Mouse (Mus musculus): Measurements from ENCODE around the gene Cnmd. TPM values are rescaled to one million over a fixed set of nuclear protein-coding genes. Genes with fewer than 3 reads are reported as not detected.

Cnmd gene
- polyA plus RNA-seq, 1 experiment from 2014 or later: not detected

GRCm38 (mm10) chr14:79672567-79672966 lies 10.6 kb upstream of the Cnmd start:
- H3K27ac ChIP-seq: no peak overlapping the region
- no peak for ATAC-seq
- WGBS (ENCODE audit: insufficient replicate concordance): 69% methylated on average over 5 of the region's 5 CpGs

GRCm38 (mm10) chr14:79671008-79671407 lies 9.0 kb upstream of the Cnmd start:
- Histone ChIP-seq H3K4me1 (no peaks in the 10 kb centered on the region), H3K27me3 (replicated peaks) (no peaks in the 10 kb centered on the region), H3K4me2 (no peak overlapping the region), H3K27ac (no peak overlapping the region), H3K9me3 (replicated peaks) (no peaks in the 10 kb centered on the region), H3K4me3 (no peak overlapping the region), H3K36me3 (no peaks in the 10 kb centered on the region), H3K9ac (no peak overlapping the region)
- ATAC-seq: no peak
- 67% methylated on average over 3 of the region's 3 CpGs for WGBS (ENCODE audit: insufficient replicate concordance)

More at GRCm38 (mm10) chr14:79672567-79672966, 10.6 kb upstream of the Cnmd start:
- Histone ChIP-seq H3K4me1 (no peaks in the 10 kb centered on the region), H3K36me3 (no peaks in the 10 kb centered on the region), H3K4me2 (no peak overlapping the region), H3K4me3 (no peak overlapping the region), H3K9me3 (replicated peaks) (no peaks in the 10 kb centered on the region), H3K27me3 (replicated peaks) (no peaks in the 10 kb centered on the region), H3K9ac (no peak overlapping the region)

GRCm38 (mm10) chr14:79661005-79661917 lies 709 bp downstream of the Cnmd start:
- 17% methylated on average over 33 of the region's 33 CpGs for WGBS (ENCODE audit: insufficient replicate concordance)
- Histone ChIP-seq H3K4me3 (no peak overlapping the region), H3K36me3 (no peaks in the 10 kb centered on the region), H3K9me3 (replicated peaks) (no peaks in the 10 kb centered on the region), H3K27ac (no peak overlapping the region), H3K27me3 (replicated peaks) (peaks cover 22% of the 10 kb centered on the region), H3K9ac (no peak overlapping the region), H3K4me1 (no peaks in the 10 kb centered on the region), H3K4me2 (peak overlapping the region; percentile 42)
- peak; percentile 58; the same call in 1 of the 2 replicates for ATAC-seq

- Histone ChIP-seq H3K9ac (no peak overlapping the region), H3K4me1 (no peaks in the 10 kb centered on the region), H3K27ac (no peak overlapping the region), H3K27me3 (replicated peaks) (peaks cover 22% of the 10 kb centered on the region), H3K36me3 (no peaks in the 10 kb centered on the region), H3K9me3 (replicated peaks) (no peaks in the 10 kb centered on the region), H3K4me2 (no peak overlapping the region), H3K4me3 (no peak overlapping the region)
- WGBS (ENCODE audit: insufficient replicate concordance): 51% methylated on average over 5 of the region's 5 CpGs
- no peak for ATAC-seq
Observed at GRCm38 (mm10) chr14:79660467-79660866, 1.5 kb downstream of the Cnmd start.

- H3K4me1 ChIP-seq: no peaks in the 10 kb centered on the region
- H3K4me3 ChIP-seq: no peak overlapping the region
- H3K36me3 ChIP-seq: no peaks in the 10 kb centered on the region
- no peak overlapping the region for H3K4me2 ChIP-seq
- no peak for ATAC-seq
- H3K27me3 ChIP-seq (replicated peaks): peaks cover 22% of the 10 kb centered on the region
- no peaks in the 10 kb centered on the region for H3K9me3 ChIP-seq (replicated peaks)
- 67% methylated on average over 6 of the region's 6 CpGs for WGBS (ENCODE audit: insufficient replicate concordance)
- no peak overlapping the region for H3K9ac ChIP-seq
- no peak overlapping the region for H3K27ac ChIP-seq
Observed at GRCm38 (mm10) chr14:79658748-79659508, 3.0 kb downstream of the Cnmd start.

GRCm38 (mm10) chr14:79658286-79658685 lies 3.7 kb downstream of the Cnmd start:
- Histone ChIP-seq H3K36me3 (no peaks in the 10 kb centered on the region), H3K9ac (no peak overlapping the region), H3K4me3 (no peak overlapping the region), H3K4me1 (no peaks in the 10 kb centered on the region), H3K27me3 (replicated peaks) (peaks cover 22% of the 10 kb centered on the region), H3K27ac (no peak overlapping the region), H3K4me2 (no peak overlapping the region), H3K9me3 (replicated peaks) (no peaks in the 10 kb centered on the region)
- no peak for ATAC-seq
- 68% methylated on average over 5 of the region's 5 CpGs for WGBS (ENCODE audit: insufficient replicate concordance)

- Histone ChIP-seq H3K4me1 (no peaks in the 10 kb centered on the region), H3K9me3 (replicated peaks) (no peaks in the 10 kb centered on the region), H3K27ac (no peak overlapping the region), H3K4me2 (no peak overlapping the region), H3K9ac (no peak overlapping the region), H3K4me3 (no peak overlapping the region), H3K27me3 (replicated peaks) (no peaks in the 10 kb centered on the region), H3K36me3 (no peaks in the 10 kb centered on the region)
- WGBS (ENCODE audit: insufficient replicate concordance): 47% methylated on average over 4 of the region's 4 CpGs
- no peak for ATAC-seq
Observed at GRCm38 (mm10) chr14:79652654-79653053, 9.3 kb downstream of the Cnmd start.

GRCm38 (mm10) chr14:79649680-79650079 lies 12.3 kb downstream of the Cnmd start:
- 43% methylated on average over 3 of the region's 3 CpGs for WGBS (ENCODE audit: insufficient replicate concordance)
- Histone ChIP-seq H3K36me3 (no peaks in the 10 kb centered on the region), H3K4me2 (no peak overlapping the region), H3K4me1 (no peaks in the 10 kb centered on the region), H3K27ac (no peak overlapping the region), H3K9ac (no peak overlapping the region), H3K27me3 (replicated peaks) (peaks cover 9% of the 10 kb centered on the region; the same call in 1 of the 2 replicates), H3K4me3 (no peak overlapping the region), H3K9me3 (replicated peaks) (no peaks in the 10 kb centered on the region)
- ATAC-seq: no peak

GRCm38 (mm10) chr14:79645378-79645777 lies 16.6 kb downstream of the Cnmd start:
- 16% methylated on average over 11 of the region's 11 CpGs for WGBS (ENCODE audit: insufficient replicate concordance)
- Histone ChIP-seq H3K27ac (no peak overlapping the region), H3K9ac (no peak overlapping the region), H3K4me2 (no peak overlapping the region), H3K4me3 (no peak overlapping the region), H3K27me3 (replicated peaks) (peaks cover 16% of the 10 kb centered on the region; the same call in 1 of the 2 replicates), H3K4me1 (no peaks in the 10 kb centered on the region), H3K36me3 (no peaks in the 10 kb centered on the region), H3K9me3 (replicated peaks) (no peaks in the 10 kb centered on the region)
- no peak for ATAC-seq

GRCm38 (mm10) chr14:79642063-79642462 lies 19.9 kb downstream of the Cnmd start:
- no peak for ATAC-seq
- Histone ChIP-seq H3K27me3 (replicated peaks) (peaks cover 16% of the 10 kb centered on the region; the same call in 1 of the 2 replicates), H3K4me3 (no peak overlapping the region), H3K4me1 (no peaks in the 10 kb centered on the region), H3K36me3 (no peaks in the 10 kb centered on the region), H3K4me2 (no peak overlapping the region), H3K27ac (no peak overlapping the region), H3K9ac (no peak overlapping the region), H3K9me3 (replicated peaks) (no peaks in the 10 kb centered on the region)
- WGBS (ENCODE audit: insufficient replicate concordance): 65% methylated on average over 9 of the region's 9 CpGs

GRCm38 (mm10) chr14:79636814-79637213 lies 25.2 kb downstream of the Cnmd start:
- Histone ChIP-seq H3K36me3 (no peaks in the 10 kb centered on the region), H3K9ac (no peak overlapping the region), H3K4me2 (no peak overlapping the region), H3K27me3 (replicated peaks) (no peaks in the 10 kb centered on the region), H3K9me3 (replicated peaks) (no peaks in the 10 kb centered on the region), H3K27ac (no peak overlapping the region), H3K4me1 (no peaks in the 10 kb centered on the region), H3K4me3 (no peak overlapping the region)
- ATAC-seq: no peak
- 69% methylated on average over 4 of the region's 4 CpGs for WGBS (ENCODE audit: insufficient replicate concordance)

- H3K27ac ChIP-seq: no peak overlapping the region
- no peak for ATAC-seq
- no peak overlapping the region for H3K4me3 ChIP-seq
- H3K4me2 ChIP-seq: no peak overlapping the region
- WGBS (ENCODE audit: insufficient replicate concordance): 76% methylated on average over 2 of the region's 2 CpGs
- no peak overlapping the region for H3K9ac ChIP-seq
- no peaks in the 10 kb centered on the region for H3K27me3 ChIP-seq (replicated peaks)
- H3K9me3 ChIP-seq (replicated peaks): no peaks in the 10 kb centered on the region
- peaks cover 27% of the 10 kb centered on the region for H3K36me3 ChIP-seq
- H3K4me1 ChIP-seq: no peaks in the 10 kb centered on the region
Observed at GRCm38 (mm10) chr14:79633196-79633595, 28.8 kb downstream of the Cnmd start.
